Mouse (Mus musculus) stomach, embryonic 16.5 days (tissue): ENCODE data around the gene Slc19a2. TPM values are rescaled to one million over a fixed set of nuclear protein-coding genes. Genes with fewer than 3 reads are reported as not detected.
"Not testable (repeated sequence)": the region's sequence is repeated elsewhere in the genome, so short reads cannot be mapped to it uniquely, and the experiment has no call there.

Experiments
- ATAC-seq: fragments of 200-750 bp; cut with Nextera tagmentation; 2 replicates; pipeline ENCODE4 v1.8.0; 2017; ENCODE audit warnings: moderate number of reproducible peaks, moderate TSS enrichment; ENCODE audit not compliant: insufficient read depth, low FRiP score
- H3K27ac ChIP-seq: fragments of 300-500 bp; sonication (generic); 2 replicates; pipeline ENCODE4 v1.5.1; 2014; ENCODE audit warnings: low read length
- H3K27me3 ChIP-seq: fragments of 300-500 bp; sonication (generic); 2 replicates; pipeline ENCODE4 v1.6.1; 2014; ENCODE audit warnings: low read length, control low read depth, mixed read lengths; ENCODE audit not compliant: control insufficient read depth, insufficient read depth
- H3K36me3 ChIP-seq: fragments of 300-500 bp; sonication (generic); 2 replicates; pipeline ENCODE4 v1.6.1; 2014; ENCODE audit warnings: low read length; ENCODE audit not compliant: control insufficient read depth, insufficient read depth
- H3K4me1 ChIP-seq: fragments of 300-500 bp; sonication (generic); 2 replicates; pipeline ENCODE4 v1.6.1; 2014; ENCODE audit warnings: low read length, control low read depth, mixed read lengths; ENCODE audit not compliant: control insufficient read depth, insufficient read depth
- H3K4me2 ChIP-seq: fragments of 300-500 bp; sonication (generic); 2 replicates; pipeline ENCODE4 v1.6.1; 2014; ENCODE audit warnings: low read depth, low read length, mixed read lengths
- H3K4me3 ChIP-seq: fragments of 300-500 bp; sonication (generic); replicated peaks from 2 replicates; pipeline ENCODE4 v1.5.1; 2014; ENCODE audit warnings: mild to moderate bottlenecking, low read length
- H3K9ac ChIP-seq: fragments of 300-500 bp; sonication (generic); 2 replicates; pipeline ENCODE4 v1.6.1; 2014; ENCODE audit warnings: low read length
- H3K9me3 ChIP-seq: fragments of 300-500 bp; sonication (generic); replicated peaks from 2 replicates; pipeline ENCODE4 v1.6.1; 2016; ENCODE audit warnings: low read length, control low read depth; ENCODE audit not compliant: control insufficient read depth
- WGBS: fragments of 180-500 bp; shearing (Covaris S2); extraction: QIAGEN DNeasy Blood & Tissue Kit; methylation state at CpG from one replicate; pipeline ENCODE4 v1.1.7; 2014; 5-methylcytosine and 5-hydroxymethylcytosine counted together
- polyA plus RNA-seq: library from polyadenylated mRNA; unstranded; fragments of >200 nt; fragmentation: Nextera tagmentation; extraction: Ambion mirVana; gene quantifications from 2 replicates; pipeline ENCODE4 v1.2.1, GENCODE M21; 2015

Slc19a2 gene
- polyA plus RNA-seq, 1 experiment from 2014 or later: 15.9 TPM

- H3K27me3 ChIP-seq: no peaks in the 10 kb centered on the region
- H3K9me3 ChIP-seq: no peaks in the 10 kb centered on the region
- no peaks in the 10 kb centered on the region for H3K36me3 ChIP-seq
- no peak overlapping the region for H3K27ac ChIP-seq
- ATAC-seq: no peak
- H3K4me3 ChIP-seq: no peak overlapping the region
- WGBS: 80% methylated on average over 4 of the region's 4 CpGs
- peaks cover 13% of the 10 kb centered on the region for H3K4me1 ChIP-seq
- H3K9ac ChIP-seq: no peak overlapping the region
- H3K4me2 ChIP-seq: no peak overlapping the region
Observed at GRCm38 (mm10) chr1:164220261-164220660, 28.6 kb upstream of the Slc19a2 start.

- Histone ChIP-seq H3K4me1 (peaks cover 4% of the 10 kb centered on the region), H3K4me2 (no peak overlapping the region), H3K9me3 (no peaks in the 10 kb centered on the region), H3K4me3 (no peak overlapping the region), H3K9ac (no peak overlapping the region), H3K36me3 (no peaks in the 10 kb centered on the region), H3K27ac (no peak overlapping the region), H3K27me3 (no peaks in the 10 kb centered on the region)
- no peak for ATAC-seq
Observed at GRCm38 (mm10) chr1:164223089-164223488, 25.8 kb upstream of the Slc19a2 start.

GRCm38 (mm10) chr1:164231937-164232570, 16.8 kb upstream of the Slc19a2 start:
- not testable (repeated sequence) for H3K4me2 ChIP-seq, ATAC-seq
- WGBS: 82% methylated on average over 2 of the region's 4 CpGs

GRCm38 (mm10) chr1:164233447-164233846, 15.4 kb upstream of the Slc19a2 start:
- no peak overlapping the region for H3K4me3 ChIP-seq
- H3K27ac ChIP-seq: no peak overlapping the region
- no peak overlapping the region for H3K4me2 ChIP-seq
- 88% methylated on average over 1 of the region's 1 CpGs for WGBS
- H3K9ac ChIP-seq: no peak overlapping the region
- no peak; the same call in 1 of the 2 replicates for ATAC-seq
- H3K9me3 ChIP-seq: no peaks in the 10 kb centered on the region
- peaks cover 3% of the 10 kb centered on the region; the same call in 1 of the 2 replicates for H3K4me1 ChIP-seq
- H3K27me3 ChIP-seq: no peaks in the 10 kb centered on the region
- no peaks in the 10 kb centered on the region for H3K36me3 ChIP-seq

More at GRCm38 (mm10) chr1:164231937-164232570, 16.8 kb upstream of the Slc19a2 start:
- H3K4me1 ChIP-seq, H3K9me3 ChIP-seq, H3K27ac ChIP-seq, H3K4me3 ChIP-seq, H3K9ac ChIP-seq, H3K36me3 ChIP-seq, H3K27me3 ChIP-seq: not testable (repeated sequence)

- Histone ChIP-seq H3K4me2 (no peak overlapping the region), H3K4me1 (peaks cover 3% of the 10 kb centered on the region; the same call in 1 of the 2 replicates), H3K27ac (no peak overlapping the region), H3K9me3 (no peaks in the 10 kb centered on the region), H3K36me3 (no peaks in the 10 kb centered on the region), H3K4me3 (no peak overlapping the region), H3K9ac (no peak overlapping the region), H3K27me3 (no peaks in the 10 kb centered on the region)
- peak; percentile 37; the same call in 1 of the 2 replicates for ATAC-seq
- WGBS: 36% methylated on average over 7 of the region's 7 CpGs
Observed at GRCm38 (mm10) chr1:164235078-164235477, 13.8 kb upstream of the Slc19a2 start.

- 56% methylated on average over 7 of the region's 7 CpGs for WGBS
Observed at GRCm38 (mm10) chr1:164236078-164236477, 12.8 kb upstream of the Slc19a2 start.

GRCm38 (mm10) chr1:164241494-164241893, 7.4 kb upstream of the Slc19a2 start:
- Histone ChIP-seq H3K27me3 (no peaks in the 10 kb centered on the region), H3K36me3 (no peaks in the 10 kb centered on the region), H3K9ac (no peak overlapping the region), H3K9me3 (no peaks in the 10 kb centered on the region), H3K4me2 (no peak overlapping the region), H3K27ac (no peak overlapping the region), H3K4me3 (no peak overlapping the region), H3K4me1 (no peaks in the 10 kb centered on the region)
- ATAC-seq: no peak
- WGBS: 71% methylated on average over 2 of the region's 2 CpGs

More at GRCm38 (mm10) chr1:164236078-164236477, 12.8 kb upstream of the Slc19a2 start:
- Histone ChIP-seq H3K4me3 (no peak overlapping the region), H3K27me3 (no peaks in the 10 kb centered on the region), H3K9me3 (no peaks in the 10 kb centered on the region), H3K4me1 (peaks cover 3% of the 10 kb centered on the region; the same call in 1 of the 2 replicates), H3K4me2 (no peak overlapping the region), H3K9ac (no peak overlapping the region), H3K27ac (no peak overlapping the region), H3K36me3 (no peaks in the 10 kb centered on the region)
- no peak for ATAC-seq

- Histone ChIP-seq H3K27me3 (no peaks in the 10 kb centered on the region), H3K4me3 (no peak overlapping the region), H3K4me2 (no peak overlapping the region), H3K27ac (peak overlapping the region; percentile 47; the same call in 1 of the 2 replicates), H3K36me3 (no peaks in the 10 kb centered on the region), H3K9ac (no peak overlapping the region), H3K4me1 (0 out of 2 replicates have a peak, but pooled peaks cover 1% of the 10 kb centered on the region), H3K9me3 (no peaks in the 10 kb centered on the region)
- 51% methylated on average over 8 of the region's 8 CpGs for WGBS
- ATAC-seq: peak; percentile 80
Observed at GRCm38 (mm10) chr1:164242809-164243208, 6.0 kb upstream of the Slc19a2 start.

GRCm38 (mm10) chr1:164247442-164247841, 1.4 kb upstream of the Slc19a2 start:
- H3K9ac ChIP-seq: peak overlapping the region; percentile 78
- WGBS: 46% methylated on average over 8 of the region's 8 CpGs
- H3K4me1 ChIP-seq: peaks cover 16% of the 10 kb centered on the region
- H3K4me3 ChIP-seq: no peak overlapping the region
- H3K9me3 ChIP-seq: no peaks in the 10 kb centered on the region
- no peak overlapping the region for H3K27ac ChIP-seq
- peak overlapping the region; percentile 62 for H3K4me2 ChIP-seq
- no peaks in the 10 kb centered on the region for H3K27me3 ChIP-seq
- no peak for ATAC-seq
- H3K36me3 ChIP-seq: no peaks in the 10 kb centered on the region
